Mouse (Mus musculus) lung, postnatal 0 days (tissue): ENCODE results near the gene Meltf. TPM values are rescaled to one million over a fixed set of nuclear protein-coding genes. Genes with fewer than 3 reads are reported as not detected.

ENCODE experiments used
- ATAC-seq: fragments of 200-750 bp; cut with Nextera tagmentation; 2 replicates; pipeline ENCODE4 v1.8.0; 2017; ENCODE audit warnings: moderate library complexity
- DNase-seq: peaks from one replicate; pipeline ENCODE4 v3.0.0-alpha.2; 2016; ENCODE audit warnings: low spot score
- H3K27ac ChIP-seq: fragments of 300-500 bp; sonication (generic); 2 replicates; pipeline ENCODE4 v1.5.1; 2014; ENCODE audit warnings: antibody characterized with exemption, mild to moderate bottlenecking, low read length, mixed read lengths
- H3K27me3 ChIP-seq: fragments of 300-500 bp; sonication (generic); replicated peaks from 2 replicates; pipeline ENCODE4 v1.6.1; 2014; ENCODE audit warnings: low read length, mixed read lengths; ENCODE audit not compliant: insufficient read depth
- H3K36me3 ChIP-seq: fragments of 300-500 bp; sonication (generic); 2 replicates; pipeline ENCODE4 v1.6.1; 2014; ENCODE audit warnings: low read length, mixed read lengths; ENCODE audit not compliant: insufficient read depth
- H3K4me1 ChIP-seq: fragments of 300-500 bp; sonication (generic); 2 replicates; pipeline ENCODE4 v1.6.1; 2014; ENCODE audit warnings: antibody characterized with exemption, low read depth, low read length, mixed read lengths; ENCODE audit not compliant: insufficient read depth
- H3K4me2 ChIP-seq: fragments of 300-500 bp; sonication (generic); replicated peaks from 2 replicates; pipeline ENCODE4 v1.6.1; 2014; ENCODE audit warnings: low read depth, mild to moderate bottlenecking, low read length, moderate library complexity, mixed read lengths
- H3K4me3 ChIP-seq: fragments of 300-500 bp; sonication (generic); 2 replicates; pipeline ENCODE4 v1.5.1; 2014; ENCODE audit warnings: low read depth, low read length
- H3K9ac ChIP-seq: fragments of 300-500 bp; sonication (generic); replicated peaks from 2 replicates; pipeline ENCODE4 v1.6.1; 2014; ENCODE audit warnings: low read depth, mild to moderate bottlenecking
- H3K9me3 ChIP-seq: fragments of 300-500 bp; sonication (generic); 2 replicates; pipeline ENCODE4 v1.6.1; 2016; ENCODE audit warnings: low read length, mixed read lengths
- CTCF ChIP-seq: IDR thresholded peaks from 2 replicates; pipeline ENCODE4 v1.5.1; 2016; ENCODE audit warnings: antibody characterized with exemption, mild to moderate bottlenecking
- EP300 ChIP-seq: IDR thresholded peaks from 2 replicates; pipeline ENCODE4 v1.6.1; 2016; ENCODE audit warnings: antibody characterized with exemption, mild to moderate bottlenecking, control low read depth
- WGBS: fragments of 180-500 bp; shearing (Covaris S2); extraction: QIAGEN DNeasy Blood & Tissue Kit; methylation state at CpG from one replicate; pipeline ENCODE4 v1.1.7; 2014; 5-methylcytosine and 5-hydroxymethylcytosine counted together
- polyA plus RNA-seq: library from polyadenylated mRNA; unstranded; fragments of >200 nt; fragmentation: Nextera tagmentation; extraction: Ambion mirVana; gene quantifications from 2 replicates; pipeline ENCODE4 v1.2.1, GENCODE M21; 2015

Gene Meltf
- polyA plus RNA-seq, 1 experiment from 2014 or later, result not detected

- Histone ChIP-seq H3K27ac (no peak overlapping the region), H3K36me3 (no peaks in the 10 kb centered on the region), H3K27me3 (no peaks in the 10 kb centered on the region), H3K4me3 (no peak overlapping the region), H3K9me3 (no peaks in the 10 kb centered on the region), H3K4me2 (no peak overlapping the region), H3K4me1 (no peaks in the 10 kb centered on the region), H3K9ac (no peak overlapping the region)
- DNase-seq (no peak), ATAC-seq (no peak)
- TF ChIP-seq EP300 (no peak), CTCF (no peak)
- 74% methylated on average over 4 of the region's 4 CpGs for WGBS
Measured at GRCm38 (mm10) chr16:31875391-31875790, 3.2 kb upstream of the Meltf start.

- Histone ChIP-seq H3K9ac (no peak overlapping the region), H3K9me3 (no peaks in the 10 kb centered on the region), H3K36me3 (no peaks in the 10 kb centered on the region), H3K27me3 (no peaks in the 10 kb centered on the region), H3K4me3 (no peak overlapping the region), H3K4me1 (no peaks in the 10 kb centered on the region), H3K27ac (no peak overlapping the region), H3K4me2 (no peak overlapping the region)
- 78% methylated on average over 10 of the region's 10 CpGs for WGBS
- TF ChIP-seq EP300, result no peak
- TF ChIP-seq CTCF, result no peak
- no peak for ATAC-seq
- DNase-seq, result no peak
Measured at GRCm38 (mm10) chr16:31876386-31876785, 2.2 kb upstream of the Meltf start.

- Histone ChIP-seq H3K4me3 (no peak overlapping the region), H3K9ac (no peak overlapping the region), H3K4me1 (no peaks in the 10 kb centered on the region), H3K36me3 (no peaks in the 10 kb centered on the region), H3K9me3 (no peaks in the 10 kb centered on the region), H3K27me3 (no peaks in the 10 kb centered on the region), H3K27ac (no peak overlapping the region), H3K4me2 (no peak overlapping the region)
- TF ChIP-seq EP300 (no peak), CTCF (no peak)
- DNase-seq, result no peak
- 70% methylated on average over 6 of the region's 6 CpGs for WGBS
- no peak for ATAC-seq
Measured at GRCm38 (mm10) chr16:31878052-31878451, 558 bp upstream of the Meltf start.

- TF ChIP-seq CTCF (no peak), EP300 (no peak)
- Histone ChIP-seq H3K4me2 (no peak overlapping the region), H3K9me3 (no peaks in the 10 kb centered on the region), H3K9ac (no peak overlapping the region), H3K27ac (no peak overlapping the region), H3K36me3 (no peaks in the 10 kb centered on the region), H3K4me1 (no peaks in the 10 kb centered on the region), H3K27me3 (no peaks in the 10 kb centered on the region), H3K4me3 (no peak overlapping the region)
- WGBS, result 74% methylated on average over 8 of the region's 8 CpGs
- no peak for DNase-seq
- ATAC-seq, result no peak
Measured at GRCm38 (mm10) chr16:31880146-31880840, 1.7 kb downstream of the Meltf start.

GRCm38 (mm10) chr16:31882381-31882908, 3.8 kb downstream of the Meltf start:
- TF ChIP-seq CTCF, result no peak
- TF ChIP-seq EP300, result no peak
- Histone ChIP-seq H3K27me3 (no peaks in the 10 kb centered on the region), H3K27ac (no peak overlapping the region), H3K4me3 (no peak overlapping the region), H3K4me2 (no peak overlapping the region), H3K36me3 (no peaks in the 10 kb centered on the region), H3K4me1 (no peaks in the 10 kb centered on the region), H3K9me3 (no peaks in the 10 kb centered on the region), H3K9ac (no peak overlapping the region)
- DNase-seq (no peak), ATAC-seq (no peak)
- WGBS, result 74% methylated on average over 9 of the region's 9 CpGs

GRCm38 (mm10) chr16:31883302-31883701, 4.7 kb downstream of the Meltf start:
- no peak overlapping the region for H3K4me3 ChIP-seq
- no peak overlapping the region for H3K9ac ChIP-seq
- H3K4me2 ChIP-seq, result no peak overlapping the region; the same call in 1 of the 2 replicates
- H3K36me3 ChIP-seq, result no peaks in the 10 kb centered on the region
- no peaks in the 10 kb centered on the region for H3K27me3 ChIP-seq
- no peak overlapping the region for H3K27ac ChIP-seq
- H3K9me3 ChIP-seq, result no peaks in the 10 kb centered on the region
- ATAC-seq (no peak; the same call in 1 of the 2 replicates), DNase-seq (peak; percentile 36)
- H3K4me1 ChIP-seq, result no peaks in the 10 kb centered on the region
- 47% methylated on average over 14 of the region's 14 CpGs for WGBS
- TF ChIP-seq EP300 (no peak), CTCF (no peak)
